Mouse (Mus musculus): ENCODE results near the gene Xpr1.

- TF ChIP-seq POLR2A (IDR thresholded peaks at IDR 0.05; ENCODE audit: control insufficient read depth, low read depth, low read length) (no peak), CTCF (IDR thresholded peaks at IDR 0.05; ENCODE audit: control insufficient read depth, insufficient read depth, insufficient replicate concordance, low read depth, low read length) (no peak)
Measured at GRCm38 (mm10) chr1:155250531-155251135, 166.6 kb downstream of the Xpr1 start.

Measured in testis, adult 2 months (tissue).